Mouse (Mus musculus) ES-Bruce4 (cell line): ENCODE measurements around the gene Tmem230.

Experiments
- CTCF ChIP-seq: IDR thresholded peaks from one replicate; pipeline ENCODE4 v1.8.1; 2011; ENCODE audit warnings: low read depth, low read length
- EP300 ChIP-seq: IDR thresholded peaks from 2 replicates; pipeline ENCODE4 v1.6.1; 2011; ENCODE audit warnings: low read depth, low read length; ENCODE audit not compliant: insufficient read depth

DNA sequence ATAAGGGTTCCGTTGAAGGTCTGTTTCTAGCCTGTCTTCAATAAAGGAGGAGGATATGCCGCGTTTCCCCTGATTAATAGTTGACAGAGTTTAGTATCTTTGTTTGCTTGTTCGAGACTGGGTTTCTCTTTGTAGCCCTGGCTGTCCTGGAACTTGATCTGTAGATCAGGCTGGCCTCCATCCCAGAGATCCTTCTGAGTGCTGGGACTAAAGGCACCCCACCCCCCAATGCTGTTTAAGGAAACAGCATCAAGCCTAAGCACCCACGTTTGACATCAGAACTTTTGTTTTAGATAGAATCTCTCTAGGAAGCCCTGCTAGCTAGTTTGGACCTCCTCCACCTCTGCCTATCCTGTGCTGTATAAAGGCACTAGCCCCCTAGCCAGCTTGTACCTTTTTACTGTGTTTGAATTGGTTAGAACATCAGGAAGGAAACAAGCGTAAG lies 16.7 kb upstream of the Tmem230 start:
- no peak for TF ChIP-seq CTCF
- TF ChIP-seq EP300 = no peak
